Mouse (Mus musculus): ENCODE results near the gene Ttc9c.

The Ttc9c gene

DNA sequence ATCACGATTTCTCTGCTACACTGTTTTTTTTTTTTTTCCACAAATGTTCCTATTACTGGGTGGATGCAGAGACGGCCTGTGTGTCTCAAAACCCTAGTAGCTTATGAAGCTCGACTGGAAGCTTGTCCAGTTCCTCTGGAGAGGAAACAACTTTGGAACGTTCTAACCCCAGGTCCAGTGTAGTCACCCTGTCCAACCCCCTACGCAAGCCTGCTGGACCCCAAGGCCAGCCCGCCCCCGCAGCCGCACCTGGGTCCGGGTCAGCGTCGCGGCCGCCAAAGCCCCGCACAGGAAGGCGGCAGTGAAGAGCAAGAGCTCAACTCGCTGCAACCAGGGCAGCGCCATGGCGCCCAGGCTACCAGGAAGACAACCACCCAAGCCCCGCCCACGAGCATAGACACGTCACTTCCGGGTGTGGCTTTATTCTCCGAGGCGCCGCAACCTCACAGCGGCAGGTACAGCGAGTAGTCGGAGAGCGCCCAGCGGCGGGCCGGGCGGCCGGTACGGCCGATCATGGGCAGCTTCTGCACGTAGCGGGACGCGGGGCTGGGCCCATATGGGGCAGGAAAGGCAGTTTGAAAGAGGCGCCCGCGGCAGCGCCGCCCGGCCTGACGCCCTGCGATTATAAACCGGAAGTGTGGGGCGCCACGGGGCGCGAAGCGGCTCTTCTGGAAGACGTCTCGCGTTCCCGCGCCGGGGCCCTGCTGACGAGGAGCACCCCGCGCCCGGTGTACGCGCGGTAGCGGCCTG is 44.9 kb downstream of the Ttc9c start, which contains the start of gene Tmem179b:
TSS of gene Tmem179b (minus strand) at position 382 of the 750 bp plus-strand sequence.
- DNase-seq = peak; percentile 98 to 99

DNA sequence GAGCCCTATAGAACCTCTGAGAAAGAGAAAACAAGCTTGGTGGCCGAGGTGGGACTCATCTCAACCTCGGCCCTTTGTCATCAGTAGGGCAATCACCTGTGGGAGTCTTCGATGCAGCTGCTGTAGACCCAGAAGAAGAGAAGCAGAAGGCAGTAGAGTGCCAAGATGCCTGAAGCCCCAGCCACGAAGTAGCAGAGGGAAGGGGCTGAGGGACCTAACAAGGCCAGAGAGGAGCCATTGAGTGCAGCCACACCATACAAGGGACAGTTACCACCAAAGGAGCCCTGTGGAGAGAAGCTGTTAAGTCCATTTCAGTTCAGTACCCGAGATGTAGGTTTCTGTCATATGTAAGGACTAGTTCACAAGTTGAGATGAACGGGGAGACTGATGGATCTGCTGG is 45.7 kb downstream of the Ttc9c start:
- DNase-seq = no peak

DNA sequence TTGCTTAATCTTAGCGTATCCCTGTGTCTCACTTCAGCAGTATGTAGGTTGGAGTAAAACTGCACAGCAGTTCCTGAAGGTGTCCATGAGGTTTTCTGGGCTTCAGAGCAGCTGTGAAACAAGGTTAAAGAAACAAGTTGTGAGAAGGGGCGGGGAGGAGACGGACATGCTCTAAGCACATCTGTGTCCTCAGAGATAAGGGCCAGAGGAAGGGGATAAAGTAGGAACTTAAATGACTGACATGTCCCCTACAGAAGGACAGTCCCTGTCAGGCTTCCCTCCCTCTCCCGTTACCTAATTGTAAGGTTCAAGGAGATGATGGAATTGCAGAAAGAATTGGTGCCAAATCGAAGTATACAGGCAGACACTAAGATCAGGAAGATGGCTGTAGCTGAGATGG is 46.1 kb downstream of the Ttc9c start:
- DNase-seq = no peak

DNA sequence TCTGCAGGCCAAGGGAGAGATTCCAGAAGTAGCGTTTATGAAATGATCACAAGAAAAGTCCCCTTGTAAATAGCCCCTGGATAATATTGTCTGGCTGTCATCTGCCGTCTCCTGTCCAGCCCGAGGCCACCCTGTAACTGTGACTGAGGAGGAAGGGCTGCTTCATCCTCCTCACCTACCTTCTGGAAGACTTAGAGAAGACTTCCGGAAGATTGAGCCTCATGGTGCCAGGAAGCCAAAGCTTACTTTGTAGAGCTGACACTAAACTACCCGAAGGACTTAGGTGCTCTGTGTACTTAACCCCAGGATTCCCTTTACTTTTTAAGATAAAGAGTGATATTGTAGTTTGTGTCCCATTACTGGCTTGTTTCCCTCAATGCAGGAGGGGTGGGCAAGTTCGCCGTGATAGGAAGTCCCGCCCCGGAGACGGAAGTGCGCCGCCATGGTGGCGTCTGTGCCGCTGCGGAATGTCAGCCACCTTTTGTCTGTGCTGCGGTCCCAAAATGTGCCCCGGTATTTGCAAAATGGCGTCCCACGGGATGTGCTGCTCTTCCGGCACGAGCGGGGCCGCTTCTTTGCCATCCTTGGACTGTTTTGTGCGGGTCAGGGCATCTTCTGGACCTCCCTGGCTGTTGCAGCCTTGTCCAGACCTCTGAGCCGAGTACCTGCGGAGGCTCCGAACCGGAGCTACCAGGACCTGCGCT is 48.4 kb downstream of the Ttc9c start, which contains the start of gene Tmem223:
TSS of gene Tmem223 (plus strand) at position 430 of the 704 bp plus-strand sequence.
- DNase-seq = peak; percentile 85 to 90

DNA sequence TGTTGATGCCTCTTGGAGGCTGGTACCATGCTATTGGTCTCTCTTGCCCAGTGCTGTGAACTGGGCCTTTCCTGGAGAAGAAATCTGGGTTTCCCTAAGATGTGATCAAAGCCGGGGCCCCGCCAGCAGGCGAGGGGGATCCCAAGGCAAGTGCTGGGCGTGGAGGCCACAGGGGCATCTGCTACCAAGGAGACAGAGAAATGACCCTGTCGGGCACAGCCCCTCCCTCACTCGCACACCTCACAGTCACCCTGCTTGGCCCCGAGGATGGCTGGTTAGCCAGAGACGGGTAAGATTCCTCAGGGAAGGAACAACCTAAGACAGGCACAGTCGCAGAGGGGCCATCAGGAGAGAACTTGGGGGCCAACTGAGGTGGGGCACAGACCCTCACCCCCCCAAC is 53.6 kb downstream of the Ttc9c start:
- no peak for DNase-seq

DNA sequence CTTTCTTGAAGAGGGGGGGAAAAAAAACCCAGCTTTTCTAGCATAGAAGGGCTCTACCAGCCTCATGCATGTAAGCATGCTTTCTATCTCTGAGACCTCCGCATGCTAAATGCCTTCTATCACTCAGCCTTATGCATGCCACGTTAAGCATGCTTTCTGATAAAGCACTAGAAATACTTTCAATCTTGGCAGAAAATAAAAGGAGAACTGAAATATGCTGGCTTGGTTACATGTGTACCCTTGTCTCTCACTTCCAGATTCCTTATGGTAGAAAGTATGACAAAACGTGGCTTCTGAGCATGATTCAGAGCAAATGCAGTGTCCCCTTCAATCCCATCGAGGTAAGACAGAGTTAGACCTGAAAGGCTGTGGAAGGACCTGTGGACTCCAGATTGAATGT is 55.9 kb downstream of the Ttc9c start:
- DNase-seq = no peak

DNA sequence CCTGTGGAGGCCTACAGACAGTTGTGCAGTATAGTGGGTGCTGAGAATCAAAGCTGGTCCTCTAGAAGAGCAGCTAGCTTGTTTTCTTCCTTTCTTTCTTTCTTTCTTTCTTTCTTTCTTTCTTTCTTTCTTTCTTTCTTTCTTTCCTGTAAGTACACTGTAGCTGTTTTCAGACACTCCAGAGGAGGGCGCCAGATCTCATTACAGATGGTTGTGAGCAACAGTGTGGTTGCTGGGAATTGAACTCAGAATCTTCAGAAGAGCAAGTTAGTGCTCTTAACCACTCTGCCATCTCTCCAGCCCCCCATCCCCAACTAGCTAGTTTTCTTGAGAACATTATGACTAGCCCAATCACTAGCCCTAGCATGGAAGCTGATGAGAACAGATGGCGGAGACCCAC is 58.4 kb downstream of the Ttc9c start:
- no peak for DNase-seq
